In genomic region chrX:99003046-99003445, GRCm38 (mm10) we compare ENCODE assay signal across 8 mouse cellular contexts. TPM values are rescaled to one million over a fixed set of nuclear protein-coding genes. Genes with fewer than 3 reads are reported as not detected.
A peak's percentile ranks its signal among the peaks of the same experiment; 100 is the strongest.
DNase-seq lines count a peak whose midpoint lies in the region; ATAC-seq and TF ChIP-seq lines count a peak whose summit lies in the region.

Gene Stard8 (plus strand): TSS chrX:99003248.

- peak within 1 kb of the TSS; percentile 68 for H3K9ac ChIP-seq in heart, embryonic 13.5 days
- H3K9ac ChIP-seq in limb, embryonic 14.5 days (ENCODE audit: low read depth, low read length, severe bottlenecking): no peak within 1 kb of the TSS

- peaks cover 21% of the 10 kb centered on the region for H3K4me1 ChIP-seq in heart, embryonic 13.5 days
- H3K4me1 ChIP-seq in limb, embryonic 14.5 days (ENCODE audit: control insufficient read depth, insufficient read depth, low read length): no peaks in the 10 kb centered on the region

- DNase-seq in frontal cortex, adult 2 months (ENCODE audit: extremely low spot score in 1 of 2, low spot score in 1 of 2): no peak
- DNase-seq in frontal cortex, postnatal 14 days (ENCODE audit: low spot score in 2 of 2): no peak
- DNase-seq in adrenal gland, postnatal 10 days: peak; percentile 43
- DNase-seq in limb, embryonic 14.5 days (ENCODE audit: low spot score): no peak
- DNase-seq in cerebellum, adult 11-12 months: no peak
- no peak for DNase-seq in layer of hippocampus, adult 11-12 months (ENCODE audit: low spot score)

- peak within 1 kb of the TSS; percentile 39 for H3K4me2 ChIP-seq in heart, embryonic 13.5 days
- H3K4me2 ChIP-seq in limb, embryonic 14.5 days (replicated peaks; ENCODE audit: low read depth, low read length, severe bottlenecking): peak within 1 kb of the TSS; percentile 25; the same call in 1 of the 2 replicates

- no peaks in the 10 kb centered on the region for H3K9me3 ChIP-seq in heart, embryonic 13.5 days
- no peaks in the 10 kb centered on the region for H3K9me3 ChIP-seq in limb, embryonic 14.5 days (ENCODE audit: control insufficient read depth, low read length)

- peak within 1 kb of the TSS; percentile 44 for H3K27ac ChIP-seq in heart, embryonic 13.5 days (replicated peaks)
- no peak within 1 kb of the TSS for H3K27ac ChIP-seq in limb, embryonic 14.5 days (replicated peaks; ENCODE audit: low read depth, low read length)

- no peak for TF ChIP-seq POLR2A in limb, embryonic 14.5 days (IDR thresholded peaks at IDR 0.05; ENCODE audit: borderline replicate concordance, extremely low read depth, insufficient read depth, insufficient read length)

- peak; percentile 58; the same call in 1 of the 2 replicates for ATAC-seq in heart, embryonic 13.5 days (ENCODE audit: extremely low read depth, insufficient number of reproducible peaks, low FRiP score, low TSS enrichment)
- ATAC-seq in limb, embryonic 14.5 days (ENCODE audit: low FRiP score, low read depth): no peak
- ATAC-seq in megakaryocyte-erythroid progenitor cell, adult 5-6 weeks (replicated peaks; ENCODE audit: low FRiP score, low TSS enrichment, poor library complexity, severe bottlenecking): no peak

- H3K27me3 ChIP-seq in heart, embryonic 13.5 days (replicated peaks): peaks cover 13% of the 10 kb centered on the region; the same call in 1 of the 2 replicates
- 0 out of 2 replicates have a peak, but pooled peaks cover 3% of the 10 kb centered on the region for H3K27me3 ChIP-seq in limb, embryonic 14.5 days (ENCODE audit: control insufficient read depth, insufficient read depth, low read length)

- peak within 1 kb of the TSS; percentile 32 for H3K4me3 ChIP-seq in heart, embryonic 13.5 days
- peak within 1 kb of the TSS; percentile 14; the same call in 1 of the 2 replicates for H3K4me3 ChIP-seq in limb, embryonic 14.5 days (replicated peaks; ENCODE audit: low read length)

- no peaks in the 10 kb centered on the region for H3K36me3 ChIP-seq in heart, embryonic 13.5 days
- H3K36me3 ChIP-seq in limb, embryonic 14.5 days (ENCODE audit: control insufficient read depth, insufficient read depth, low read length): no peaks in the 10 kb centered on the region

- 29% methylated on average over 9 of the region's 9 CpGs for WGBS in heart, embryonic 13.5 days
- 40% methylated on average over 9 of the region's 9 CpGs for WGBS in limb, embryonic 14.5 days

RNA-seq across cellular contexts. Expression of gene Stard8, which starts in this region (rescaled TPM):
- polyA plus RNA-seq in frontal cortex, adult 2 months (2012; rRNA removed): 41.5 and 51.0 TPM in 2 replicates
- total RNA-seq in adrenal gland, postnatal 10 days (2021): 10 to 100 TPM; 27.6 to 33.2 TPM
- polyA plus RNA-seq in heart, embryonic 13.5 days (2015; fragmentation: Nextera tagmentation; extraction: Ambion mirVana): 12.0 and 14.9 TPM in 2 replicates
- polyA plus RNA-seq in limb, embryonic 14.5 days (2012; rRNA removed): 13.7 and 15.7 TPM in 2 replicates
- 7.0 and 7.4 TPM in 2 replicates for polyA plus RNA-seq in limb, embryonic 14.5 days (2014; fragmentation: Nextera tagmentation; extraction: Ambion mirVana)
- total RNA-seq in megakaryocyte-erythroid progenitor cell, adult 5-6 weeks (2014; fragmentation: Nextera tagmentation): 0.28 and 5.5 TPM in 2 replicates
- total RNA-seq in megakaryocyte-erythroid progenitor cell, adult 5-6 weeks (2017): 0.42 TPM in 2 replicates

Comparison
In these comparisons a context has a peak if more than half of its experiments do, and no peak if none do; other contexts are left out.
1. RNA of gene Stard8 (total RNA-seq): 27.6 to 33.2 TPM in adrenal gland, postnatal 10 days; 0.28 to 5.5 TPM in megakaryocyte-erythroid progenitor cell, adult 5-6 weeks; every median in the first group is over 4 times any median in the second.